Mouse (Mus musculus) small intestine, adult 2 months (tissue): ENCODE results near the gene Ccr10. TPM values are rescaled to one million over a fixed set of nuclear protein-coding genes. Genes with fewer than 3 reads are reported as not detected.

Source experiments
- H3K27ac ChIP-seq: fragments of 200-500 bp; 2 replicates; pipeline ENCODE4 v1.5.1; 2012; ENCODE audit warnings: low read depth, low read length, control low read depth, inconsistent platforms; ENCODE audit not compliant: insufficient read depth
- H3K27me3 ChIP-seq: fragments of 200-500 bp; 2 replicates; pipeline ENCODE4 v1.6.1; 2012; ENCODE audit warnings: mild to moderate bottlenecking, moderate library complexity, low read length, inconsistent platforms; ENCODE audit not compliant: control insufficient read depth, insufficient read depth
- H3K36me3 ChIP-seq: fragments of 200-500 bp; 2 replicates; pipeline ENCODE4 v1.6.1; 2012; ENCODE audit warnings: mild to moderate bottlenecking, low read length, control low read depth, inconsistent platforms; ENCODE audit not compliant: control insufficient read depth, insufficient read depth
- H3K4me1 ChIP-seq: fragments of 200-500 bp; 2 replicates; pipeline ENCODE4 v1.6.1; 2012; ENCODE audit warnings: low read length, inconsistent platforms, mixed read lengths; ENCODE audit not compliant: control insufficient read depth, insufficient read depth, insufficient read length
- H3K4me3 ChIP-seq: fragments of 200-500 bp; 2 replicates; pipeline ENCODE4 v1.5.1; 2012; ENCODE audit warnings: low read depth, mild to moderate bottlenecking, control low read depth, inconsistent platforms, low read length, moderate library complexity
- CTCF ChIP-seq: fragments of 200-500 bp; IDR thresholded peaks from 2 replicates; pipeline ENCODE4 v1.5.1; 2012; ENCODE audit warnings: low read depth, mild to moderate bottlenecking, control low read depth, inconsistent platforms, low read length, moderate library complexity, mixed read lengths; ENCODE audit not compliant: insufficient replicate concordance, insufficient read length; ENCODE audit errors: extremely low read depth
- POLR2A ChIP-seq: fragments of 200-500 bp; IDR thresholded peaks from 2 replicates; pipeline ENCODE4 v1.6.1; 2012; ENCODE audit warnings: low read depth, mild to moderate bottlenecking, control low read depth, inconsistent platforms, low read length, moderate library complexity
- WGBS: fragments of 180-500 bp; shearing (Covaris S2); methylation state at CpG from one replicate; pipeline ENCODE4 v1.1.7; 2018; 5-methylcytosine and 5-hydroxymethylcytosine counted together
- polyA plus RNA-seq: library from polyadenylated mRNA; depleted of rRNA; stranded (reverse); fragments of >200 nt; gene quantifications from 2 replicates; pipeline ENCODE4 v1.2.3, GENCODE M21; 2012

Gene Ccr10
- polyA plus RNA-seq, 1 experiment = 25.7 TPM

- WGBS = 2% methylated on average over 35 of the region's 35 CpGs
- no peaks in the 10 kb centered on the region for H3K27me3 ChIP-seq
- H3K4me3 ChIP-seq = peak within 1 kb of the TSS; percentile 85
- peak within 1 kb of the TSS; percentile 87 for H3K27ac ChIP-seq
- peaks cover 22% of the 10 kb centered on the region for H3K36me3 ChIP-seq
- peaks cover 25% of the 10 kb centered on the region for H3K4me1 ChIP-seq
- no peak; the same call in 1 of the 2 replicates for TF ChIP-seq POLR2A
- TF ChIP-seq CTCF = no peak
These were observed 4.9 kb downstream of the Ccr10 start, which contains the start of gene Cntnap1 for GRCm38 (mm10) chr11:101170354-101170810. Gene Cntnap1 (plus strand): TSS chr11:101170523.

- no peak for TF ChIP-seq CTCF
- TF ChIP-seq POLR2A = no peak
- peak overlapping the region; percentile 87 for H3K27ac ChIP-seq
These were observed 5.7 kb downstream of the Ccr10 start for GRCm38 (mm10) chr11:101169301-101170107.

GRCm38 (mm10) chr11:101168301-101168980 is 6.8 kb downstream of the Ccr10 start:
- WGBS = 59% methylated on average over 18 of the region's 18 CpGs
- H3K4me3 ChIP-seq = peak overlapping the region; percentile 85; the same call in 1 of the 2 replicates
- H3K4me1 ChIP-seq = peaks cover 22% of the 10 kb centered on the region
- H3K27ac ChIP-seq = 0 out of 2 replicates have a peak overlapping the region, but pooled peaks have one; percentile 24
- no peak for TF ChIP-seq CTCF
- TF ChIP-seq POLR2A = no peak
- no peaks in the 10 kb centered on the region for H3K27me3 ChIP-seq
- peaks cover 41% of the 10 kb centered on the region for H3K36me3 ChIP-seq

More at GRCm38 (mm10) chr11:101169301-101170107, 5.7 kb downstream of the Ccr10 start:
- H3K4me1 ChIP-seq = peaks cover 27% of the 10 kb centered on the region
- 11% methylated on average over 17 of the region's 17 CpGs for WGBS
- H3K36me3 ChIP-seq = peaks cover 30% of the 10 kb centered on the region
- H3K4me3 ChIP-seq = peak overlapping the region; percentile 85
- no peaks in the 10 kb centered on the region for H3K27me3 ChIP-seq

- no peak overlapping the region for H3K4me3 ChIP-seq
These were observed 7.3 kb downstream of the Ccr10 start for GRCm38 (mm10) chr11:101167963-101168300.

GRCm38 (mm10) chr11:101167211-101167962 is 7.9 kb downstream of the Ccr10 start:
- Histone ChIP-seq H3K4me1 (peaks cover 24% of the 10 kb centered on the region), H3K27me3 (no peaks in the 10 kb centered on the region), H3K27ac (no peak overlapping the region), H3K4me3 (no peak overlapping the region), H3K36me3 (peaks cover 49% of the 10 kb centered on the region)
- WGBS = 85% methylated on average over 19 of the region's 19 CpGs
- no peak for TF ChIP-seq POLR2A
- TF ChIP-seq CTCF = no peak

More at GRCm38 (mm10) chr11:101167963-101168300, 7.3 kb downstream of the Ccr10 start:
- Histone ChIP-seq H3K36me3 (peaks cover 46% of the 10 kb centered on the region), H3K27me3 (no peaks in the 10 kb centered on the region), H3K27ac (no peak overlapping the region), H3K4me1 (peaks cover 22% of the 10 kb centered on the region)
- TF ChIP-seq POLR2A (no peak), CTCF (no peak)
- 80% methylated on average over 8 of the region's 8 CpGs for WGBS

- TF ChIP-seq CTCF = no peak
- TF ChIP-seq POLR2A = no peak
- H3K27ac ChIP-seq = no peak overlapping the region
- 89% methylated on average over 14 of the region's 14 CpGs for WGBS
- H3K36me3 ChIP-seq = peaks cover 57% of the 10 kb centered on the region
- H3K4me3 ChIP-seq = no peak overlapping the region
- H3K27me3 ChIP-seq = no peaks in the 10 kb centered on the region
- H3K4me1 ChIP-seq = peaks cover 28% of the 10 kb centered on the region
These were observed 8.9 kb downstream of the Ccr10 start for GRCm38 (mm10) chr11:101166357-101166756.
